Comparison of ENCODE assay signal across 20 mouse cellular contexts in genomic region chr16:94345733-94346132, GRCm38 (mm10). TPM values are rescaled to one million over a fixed set of nuclear protein-coding genes. Genes with fewer than 3 reads are reported as not detected.
A peak's percentile ranks its signal among the peaks of the same experiment; 100 is the strongest.
DNase-seq lines count a peak whose midpoint lies in the region; TF ChIP-seq lines count a peak whose summit lies in the region.
"Had no signal": no experiment of that assay in that cellular context is flagged by ENCODE, and none has a peak within 500 bp of the region (broad histone marks: within the 10 kb centered on the region; RNA-seq: fewer than 3 reads in every experiment).

No protein-coding gene starts in this region.

- no peak overlapping the region for H3K9ac ChIP-seq in MEL (ENCODE audit: control insufficient read depth, low read depth, low read length, poor library complexity, severe bottlenecking)
- H3K9ac ChIP-seq: embryonic facial prominence, embryonic 12.5 days; forebrain, embryonic 13.5 days; forebrain, embryonic 15.5 days; forebrain, postnatal 0 days had no signal

- H3K79me2 ChIP-seq in MEL (ENCODE audit: control insufficient read depth, insufficient read depth, low read length, poor library complexity), result no peaks in the 10 kb centered on the region

- intact Hi-C loops in heart, postnatal 36 days (cut with DNase I), result no loop called here
- intact Hi-C loops in left cerebral cortex, postnatal 14 days (cut with DNase I), result no loop called here

- no peak for TF ChIP-seq RAD21 in MEL (IDR thresholded peaks at IDR 0.05; ENCODE audit: low read depth, low read length)

- peak; percentile 27 for DNase-seq in heart, adult 11 months
- DNase-seq in heart, postnatal 36 days, result no peak
- no peak for DNase-seq in MEL (ENCODE audit: low read depth, low spot score)
- no peak for DNase-seq in left cerebral cortex, postnatal 14 days (ENCODE audit: low spot score in 2 of 2)
- DNase-seq in thymus, postnatal 36 days, result no peak
- DNase-seq: adrenal gland, adult 8-10 months; adrenal gland, postnatal 14 days; adrenal gland, postnatal 36 days; B cell, adult 2 months; cerebellum, adult 11-12 months; cerebellum, adult 2 months; cerebellum, adult 9-10 months; cerebellum, postnatal 10 days; cerebellum, postnatal 25 days; forebrain, postnatal 0 days had no signal

- no peak overlapping the region for H3K27ac ChIP-seq in MEL (ENCODE audit: control insufficient read depth, low read depth, low read length)
- H3K27ac ChIP-seq: embryonic facial prominence, embryonic 10.5 days; embryonic facial prominence, embryonic 12.5 days; forebrain, embryonic 13.5 days; forebrain, embryonic 15.5 days had no signal

- no peak for TF ChIP-seq POLR2A in MEL (IDR thresholded peaks at IDR 0.05; ENCODE audit: control insufficient read depth in 1 of 2, insufficient read depth in 1 of 2, low read depth in 1 of 2, low read length in 2 of 2, poor library complexity in 1 of 2)

- no peak for TF ChIP-seq CTCF in MEL (IDR thresholded peaks at IDR 0.05 in 2 of 3, conservative IDR thresholded peaks at IDR 0.05 in 1 of 3; ENCODE audit: control insufficient read depth in 1 of 3, insufficient read depth in 1 of 3, low read depth in 2 of 3, low read length in 3 of 3, poor library complexity in 1 of 3, severe bottlenecking in 1 of 3)

- TF ChIP-seq EP300 in MEL (IDR thresholded peaks at IDR 0.05; ENCODE audit: low read depth in 1 of 2, low read length in 2 of 2), result no peak

- H3K4me1 ChIP-seq in MEL (ENCODE audit: control insufficient read depth in 1 of 2, insufficient read depth in 2 of 2, low read length in 2 of 2), result no peaks in the 10 kb centered on the region

- H3K9me3 ChIP-seq in MEL (replicated peaks; ENCODE audit: insufficient read depth, low read length), result no peaks in the 10 kb centered on the region
- H3K9me3 ChIP-seq: embryonic facial prominence, embryonic 10.5 days; embryonic facial prominence, embryonic 12.5 days; forebrain, embryonic 13.5 days; forebrain, embryonic 15.5 days; G1E had no signal

- no peaks in the 10 kb centered on the region for H3K36me3 ChIP-seq in MEL (ENCODE audit: control insufficient read depth in 1 of 2, insufficient read depth in 2 of 2, low read length in 2 of 2)
- H3K36me3 ChIP-seq: embryonic facial prominence, embryonic 10.5 days; embryonic facial prominence, embryonic 12.5 days; forebrain, embryonic 15.5 days; G1E had no signal

- peaks cover 0 to 5% of the 10 kb centered on the region in 2 experiments; a peak in 2 of 4 replicates for H3K27me3 ChIP-seq in MEL (ENCODE audit: control insufficient read depth in 1 of 2, insufficient read depth in 2 of 2, low read length in 2 of 2)
- H3K27me3 ChIP-seq: embryonic facial prominence, embryonic 12.5 days; forebrain, embryonic 13.5 days; forebrain, embryonic 15.5 days had no signal

- H3K4me3 ChIP-seq in MEL (ENCODE audit: control insufficient read depth in 1 of 2, insufficient read depth in 1 of 2, low read depth in 2 of 2, low read length in 2 of 2), result no peak overlapping the region
- H3K4me3 ChIP-seq: embryonic facial prominence, embryonic 10.5 days; embryonic facial prominence, embryonic 12.5 days; forebrain, embryonic 13.5 days; forebrain, embryonic 15.5 days had no signal

TF ChIP-seq in MEL, 35 proteins besides CTCF, POLR2A, EP300 and RAD21:
- TF ChIP-seq MAFK (IDR thresholded peaks at IDR 0.05; ENCODE audit: borderline replicate concordance, low read depth, low read length) (peak; percentile 14; the same call in 1 of the 2 replicates), MYC (IDR thresholded peaks at IDR 0.05; ENCODE audit: low read depth, low read length) (no peak)

RNA-seq across cellular contexts. Expression of gene Ripply3, which starts 17.5 kb away (rescaled TPM):
- total RNA-seq in heart, postnatal 36 days (2021), result 1 to 10 TPM; 3.7 to 5.1 TPM
- total RNA-seq in MEL (2012; rRNA removed), result 0.10 and 0.35 TPM in 2 replicates
- polyA plus RNA-seq in MEL (2012; ENCODE audit: insufficient read depth in 1 of 2, insufficient read length in 2 of 2, low read depth in 1 of 2, low replicate concordance in 2 of 2, missing spikeins in 1 of 2), result under 1 TPM in 1 of 2 experiments, not detected in 1; 0.18 TPM
- under 1 TPM; 0.21 to 0.22 TPM for total RNA-seq in left cerebral cortex, postnatal 14 days (2021)
- polyA plus RNA-seq: G1E had no signal

RNA-seq across cellular contexts. Expression of gene Ttc3, which starts 24.7 kb away (rescaled TPM):
- total RNA-seq in heart, postnatal 36 days (2021), result 10 to 100 TPM; 75.4 to 82.1 TPM
- total RNA-seq in MEL (2012; rRNA removed), result 47.5 and 56.9 TPM in 2 replicates
- polyA plus RNA-seq in MEL (2012; ENCODE audit: insufficient read depth in 1 of 2, insufficient read length in 2 of 2, low read depth in 1 of 2, low replicate concordance in 2 of 2, missing spikeins in 1 of 2), result 100 to 1,000 TPM in 1 of 2 experiments, 10 to 100 TPM in 1; 46.4 to 352 TPM
- total RNA-seq in left cerebral cortex, postnatal 14 days (2021), result 100 to 1,000 TPM; 802 to 810 TPM

RNA-seq across cellular contexts. Expression of gene Pigp, which starts 25.9 kb away (rescaled TPM):
- total RNA-seq in heart, postnatal 36 days (2021), result 100 to 1,000 TPM in 1 of 2 experiments, 10 to 100 TPM in 1; 99.1 to 103 TPM
- total RNA-seq in MEL (2012; rRNA removed), result 27.1 and 33.9 TPM in 2 replicates
- polyA plus RNA-seq in MEL (2012; ENCODE audit: insufficient read depth in 1 of 2, insufficient read length in 2 of 2, low read depth in 1 of 2, low replicate concordance in 2 of 2, missing spikeins in 1 of 2), result 10 to 100 TPM in 1 of 2 experiments, not detected in 1; 47.3 TPM
- 10 to 100 TPM; 42.0 to 44.8 TPM for total RNA-seq in left cerebral cortex, postnatal 14 days (2021)

RNA-seq across cellular contexts. Expression of gene Hlcs, which starts 32.4 kb away (rescaled TPM):
- 1 to 10 TPM; 4.8 to 6.7 TPM for total RNA-seq in heart, postnatal 36 days (2021)
- 2.8 and 3.3 TPM in 2 replicates for total RNA-seq in MEL (2012; rRNA removed)
- 1 to 10 TPM in 1 of 2 experiments, not detected in 1; 6.4 TPM for polyA plus RNA-seq in MEL (2012; ENCODE audit: insufficient read depth in 1 of 2, insufficient read length in 2 of 2, low read depth in 1 of 2, low replicate concordance in 2 of 2, missing spikeins in 1 of 2)
- total RNA-seq in left cerebral cortex, postnatal 14 days (2021), result 10 to 100 TPM; 14.0 to 15.8 TPM

Comparison
In these comparisons a context has a peak if more than half of its experiments do, and no peak if none do; other contexts are left out.
1. RNA of gene Ttc3, which starts 24.7 kb away (total RNA-seq): 802 to 810 TPM in left cerebral cortex, postnatal 14 days; 75.4 to 82.1 TPM in heart, postnatal 36 days and 47.5 to 56.9 TPM in MEL; every median in the first group is over 4 times any median in the second.